ENCODE assay signal across 16 mouse cellular contexts in the genomic region with DNA sequence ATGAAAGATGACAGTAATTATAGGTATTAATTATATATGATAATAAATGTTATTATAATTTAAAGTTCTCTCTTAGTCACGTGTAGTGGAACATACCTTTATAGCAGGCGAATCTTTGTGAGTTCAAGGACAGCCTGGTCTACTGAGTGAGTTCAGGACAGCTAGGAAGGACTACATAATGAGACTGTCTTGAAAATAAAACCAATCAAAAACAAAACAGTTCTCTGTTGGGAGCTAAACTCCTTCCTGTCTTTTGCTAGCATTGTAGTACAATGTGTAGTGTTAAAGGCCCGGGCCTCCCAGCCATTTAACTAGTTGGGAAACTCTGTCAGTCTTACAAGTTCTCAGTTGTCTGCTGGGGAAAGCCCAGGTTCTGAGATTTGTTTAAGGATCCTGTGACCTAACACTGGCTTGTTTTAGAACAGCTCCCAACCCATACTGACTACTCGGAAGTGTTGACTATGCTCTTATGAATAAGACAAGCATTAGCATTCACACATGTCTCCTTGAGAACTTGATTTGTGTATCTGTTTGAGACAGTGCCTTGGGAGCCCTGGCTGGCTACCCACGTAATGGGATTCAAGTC. TPM values are rescaled to one million over a fixed set of nuclear protein-coding genes. Genes with fewer than 3 reads are reported as not detected.
"Had no signal": no experiment of that assay in that cellular context is flagged by ENCODE, and none has a peak within 500 bp of the region (broad histone marks: within the 10 kb centered on the region; RNA-seq: fewer than 3 reads in every experiment).

No protein-coding gene starts in this region.

- H3K4me2 ChIP-seq: stomach, embryonic 15.5 days had no signal

- H3K9ac ChIP-seq: neural tube, embryonic 15.5 days; stomach, embryonic 15.5 days had no signal

- H3K27me3 ChIP-seq: neural tube, embryonic 13.5 days; neural tube, embryonic 15.5 days; stomach, embryonic 15.5 days had no signal

- H3K4me1 ChIP-seq: stomach, embryonic 15.5 days had no signal

- H3K9me3 ChIP-seq: neural tube, embryonic 13.5 days; neural tube, embryonic 15.5 days; stomach, embryonic 15.5 days had no signal

- DNase-seq: right cerebral cortex, adult 18-20 months; right cerebral cortex, postnatal 14 days; right cerebral cortex, postnatal 25 days; right cerebral cortex, postnatal 4 days; spleen, adult 18-20 months; thymus, adult 18-20 months; thymus, adult 2 months; thymus, postnatal 14 days; thymus, postnatal 25 days; thymus, postnatal 36 days; thymus, postnatal 4 days had no signal

- H3K27ac ChIP-seq: stomach, embryonic 15.5 days; stomach, postnatal 0 days had no signal

- H3K36me3 ChIP-seq: neural tube, embryonic 13.5 days; neural tube, embryonic 15.5 days; stomach, embryonic 15.5 days had no signal

- H3K4me3 ChIP-seq: neural tube, embryonic 13.5 days; neural tube, embryonic 15.5 days; stomach, embryonic 15.5 days had no signal

RNA-seq across cellular contexts. Expression of a gene that starts 49.5 kb away (rescaled TPM):
- total RNA-seq: neutrophil, adult 5-6 weeks had no signal
